Mouse (Mus musculus) liver, postnatal 0 days (tissue): ENCODE results near the gene Arglu1. TPM values are rescaled to one million over a fixed set of nuclear protein-coding genes. Genes with fewer than 3 reads are reported as not detected.

ENCODE experiments used
- ATAC-seq: fragments of 200-750 bp; cut with Nextera tagmentation; 2 replicates; pipeline ENCODE4 v1.8.0; 2017; ENCODE audit warnings: mild to moderate bottlenecking, moderate library complexity
- DNase-seq: peaks from one replicate; pipeline ENCODE4 v3.0.0-alpha.2; 2016
- H3K27ac ChIP-seq: fragments of 300-500 bp; sonication (generic); 2 replicates; pipeline ENCODE4 v1.5.1; 2014; ENCODE audit warnings: antibody characterized with exemption, moderate library complexity, mild to moderate bottlenecking, low read depth
- H3K27me3 ChIP-seq: fragments of 300-500 bp; sonication (generic); 2 replicates; pipeline ENCODE4 v1.6.1; 2014; ENCODE audit warnings: low read length, control low read depth, mixed read lengths; ENCODE audit not compliant: insufficient read depth
- H3K36me3 ChIP-seq: fragments of 300-500 bp; sonication (generic); replicated peaks from 2 replicates; pipeline ENCODE4 v1.6.1; 2014; ENCODE audit warnings: mild to moderate bottlenecking, control low read depth, low read length, moderate library complexity, mixed read lengths; ENCODE audit not compliant: insufficient read depth
- H3K4me1 ChIP-seq: fragments of 300-500 bp; sonication (generic); 2 replicates; pipeline ENCODE4 v1.6.1; 2014; ENCODE audit warnings: antibody characterized with exemption, mild to moderate bottlenecking, control low read depth; ENCODE audit not compliant: insufficient read depth
- H3K4me2 ChIP-seq: fragments of 300-500 bp; sonication (generic); 2 replicates; pipeline ENCODE4 v1.6.1; 2014; ENCODE audit warnings: low read depth, mild to moderate bottlenecking, low read length, moderate library complexity, mixed read lengths
- H3K4me3 ChIP-seq: fragments of 300-500 bp; sonication (generic); 2 replicates; pipeline ENCODE4 v1.5.1; 2014; ENCODE audit warnings: low read depth, low read length
- H3K9ac ChIP-seq: fragments of 300-500 bp; sonication (generic); replicated peaks from 2 replicates; pipeline ENCODE4 v1.6.1; 2014; ENCODE audit warnings: mild to moderate bottlenecking, moderate library complexity
- H3K9me3 ChIP-seq: fragments of 300-500 bp; sonication (generic); 2 replicates; pipeline ENCODE4 v1.6.1; 2016; ENCODE audit warnings: mild to moderate bottlenecking, control low read depth, low read length, mixed read lengths
- CTCF ChIP-seq: sonication (generic); IDR thresholded peaks from 2 replicates; pipeline ENCODE4 v1.5.1; 2016; ENCODE audit warnings: antibody characterized with exemption, low read depth
- EP300 ChIP-seq: IDR thresholded peaks from 2 replicates; pipeline ENCODE4 v1.6.1; 2016; ENCODE audit warnings: antibody characterized with exemption, low read depth, mild to moderate bottlenecking
- WGBS: fragments of 180-500 bp; shearing (Covaris S2); extraction: QIAGEN DNeasy Blood & Tissue Kit; methylation state at CpG from one replicate; pipeline ENCODE4 v1.1.7; 2014; ENCODE audit not compliant: insufficient replicate concordance; 5-methylcytosine and 5-hydroxymethylcytosine counted together
- polyA plus RNA-seq: library from polyadenylated mRNA; unstranded; fragments of >200 nt; fragmentation: Nextera tagmentation; extraction: Ambion mirVana; gene quantifications from 2 replicates; pipeline ENCODE4 v1.2.1, GENCODE M21; 2015

The Arglu1 gene
- polyA plus RNA-seq: 40.5 and 43.2 TPM in 2 replicates

DNA sequence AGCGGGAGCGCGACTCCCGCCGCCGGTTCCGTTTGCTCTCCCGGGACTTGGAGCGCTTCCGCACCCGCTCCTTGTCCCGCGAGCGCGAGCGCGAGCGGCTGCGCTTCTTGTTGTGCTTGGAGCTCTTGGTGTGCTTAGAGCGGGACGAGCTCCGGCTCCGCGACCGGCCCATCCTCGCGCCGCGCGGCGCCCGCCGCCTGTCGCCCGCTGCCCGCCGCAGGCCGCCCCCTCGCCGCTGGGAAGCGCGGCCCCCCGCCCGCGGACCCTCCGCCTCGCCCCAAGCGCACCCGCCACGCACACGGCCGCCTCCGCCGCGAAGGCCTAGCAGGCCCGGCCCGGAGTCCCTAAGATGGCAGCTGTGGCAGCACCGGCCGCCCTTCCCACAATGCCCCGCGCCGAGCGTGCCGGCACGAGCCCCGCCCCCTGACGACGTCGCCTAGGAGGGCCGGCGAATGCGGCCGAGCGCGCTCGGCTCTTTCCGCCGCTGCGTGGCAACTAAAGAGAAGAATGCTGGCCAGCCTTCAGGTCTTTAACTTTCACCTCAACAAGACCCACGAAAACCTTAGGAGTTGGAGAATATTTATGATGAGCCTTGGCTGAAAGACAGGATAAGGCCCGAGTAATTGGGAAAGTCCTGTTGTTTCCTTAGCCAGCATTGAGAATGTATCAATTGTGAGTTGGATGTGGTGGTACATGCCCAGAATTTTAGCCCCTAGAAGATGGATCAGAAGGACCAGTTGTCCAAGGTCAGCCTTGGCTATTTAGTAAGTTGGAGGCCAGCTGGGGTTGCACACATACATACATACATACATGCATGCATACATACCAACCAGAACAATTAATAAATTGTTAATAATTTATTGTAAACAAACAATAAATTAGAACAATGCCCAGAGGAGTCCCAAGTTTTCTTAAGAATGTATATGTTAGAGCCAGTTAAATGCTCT, at the start of gene Arglu1:
Gene Arglu1, minus strand, starts transcription at position 376 of the 947 bp plus-strand sequence.
- Histone ChIP-seq H3K4me3 (peak within 1 kb of the TSS; percentile 94), H3K4me2 (peak within 1 kb of the TSS; percentile 83), H3K36me3 (no peaks in the 10 kb centered on the region), H3K4me1 (peaks cover 36% of the 10 kb centered on the region), H3K27me3 (no peaks in the 10 kb centered on the region), H3K9ac (peak within 1 kb of the TSS; percentile 100), H3K9me3 (no peaks in the 10 kb centered on the region), H3K27ac (peak within 1 kb of the TSS; percentile 97)
- TF ChIP-seq EP300: no peak
- TF ChIP-seq CTCF: no peak
- peak; percentile 97 for ATAC-seq
- WGBS: under 1% methylated on average over 46 of the region's 81 CpGs
- peak; percentile 97 for DNase-seq

DNA sequence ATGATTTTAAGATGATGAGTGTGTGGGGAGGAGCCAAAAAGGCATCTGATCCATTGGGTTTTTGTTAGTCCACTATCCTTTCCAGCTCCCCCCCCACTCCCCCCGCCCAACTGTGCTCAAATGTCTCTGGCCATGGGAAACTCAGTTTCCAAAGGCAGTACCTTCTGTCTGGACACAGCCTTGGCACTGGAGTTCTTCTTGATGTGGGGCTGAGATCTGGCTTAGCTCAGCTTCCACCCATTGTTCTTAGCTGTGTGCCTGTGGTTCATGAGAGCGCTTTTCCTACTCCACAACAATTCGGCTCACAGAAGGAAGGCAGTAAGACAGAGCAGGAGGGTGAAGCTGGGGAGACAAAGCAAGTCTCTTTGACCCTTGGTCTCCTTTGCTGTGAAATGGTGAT, 47.0 kb upstream of the Arglu1 start:
- no peak overlapping the region for H3K4me2 ChIP-seq
- DNase-seq (no peak), ATAC-seq (no peak)
- TF ChIP-seq EP300 (no peak), CTCF (no peak)
- no peak overlapping the region for H3K4me3 ChIP-seq
- H3K9ac ChIP-seq: no peak overlapping the region
- WGBS: 54% methylated on average over 3 of the region's 3 CpGs
- no peaks in the 10 kb centered on the region for H3K9me3 ChIP-seq
- H3K36me3 ChIP-seq: no peaks in the 10 kb centered on the region
- H3K27me3 ChIP-seq: no peaks in the 10 kb centered on the region
- no peak overlapping the region for H3K27ac ChIP-seq
- H3K4me1 ChIP-seq: no peaks in the 10 kb centered on the region

DNA sequence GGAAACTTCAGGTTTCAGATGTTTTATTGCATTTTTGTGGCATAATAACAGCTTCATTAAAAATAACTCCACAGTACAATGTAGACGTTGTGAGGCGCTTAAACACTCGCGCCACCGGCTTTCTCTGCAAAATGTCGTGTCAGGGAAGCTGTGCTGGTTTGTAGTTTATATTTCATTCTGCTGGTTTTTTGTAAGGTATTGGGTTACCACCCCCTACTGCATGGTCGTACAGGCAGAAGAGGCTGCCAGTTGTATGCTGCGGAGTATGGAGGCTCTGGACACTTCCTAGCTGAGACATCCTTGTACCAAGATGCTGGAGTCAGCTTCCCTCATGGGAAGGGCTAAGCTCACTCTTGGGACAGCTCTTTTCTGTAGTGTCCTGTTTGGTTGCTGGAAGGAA, 46.5 kb upstream of the Arglu1 start:
- H3K4me2 ChIP-seq: no peak overlapping the region
- no peaks in the 10 kb centered on the region for H3K4me1 ChIP-seq
- ATAC-seq (no peak), DNase-seq (no peak)
- 78% methylated on average over 8 of the region's 8 CpGs for WGBS
- H3K4me3 ChIP-seq: no peak overlapping the region
- no peaks in the 10 kb centered on the region for H3K36me3 ChIP-seq
- H3K9me3 ChIP-seq: no peaks in the 10 kb centered on the region
- H3K9ac ChIP-seq: no peak overlapping the region
- TF ChIP-seq EP300: no peak
- no peaks in the 10 kb centered on the region for H3K27me3 ChIP-seq
- no peak overlapping the region for H3K27ac ChIP-seq

DNA sequence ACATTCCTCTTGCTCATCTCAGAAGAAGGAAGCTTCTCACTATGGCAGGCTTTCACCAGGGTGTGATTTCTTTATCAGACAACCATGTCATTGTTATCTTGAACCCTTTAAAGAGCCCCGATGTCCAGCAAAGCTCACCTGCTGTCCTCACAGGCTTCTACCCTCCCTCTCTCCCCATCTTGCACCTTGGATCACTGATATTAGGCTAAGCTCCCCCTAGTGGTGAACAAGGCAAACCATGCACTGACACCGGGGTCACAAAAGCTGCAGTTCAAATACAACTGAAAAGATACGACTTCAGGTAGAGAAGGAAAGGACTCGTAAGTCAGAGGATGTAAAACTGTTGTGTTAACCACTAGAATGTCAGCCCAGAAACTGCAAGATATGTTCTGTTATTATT, 43.5 kb upstream of the Arglu1 start:
- Histone ChIP-seq H3K4me2 (no peak overlapping the region), H3K36me3 (no peaks in the 10 kb centered on the region), H3K9me3 (no peaks in the 10 kb centered on the region), H3K27me3 (no peaks in the 10 kb centered on the region), H3K27ac (no peak overlapping the region), H3K9ac (no peak overlapping the region), H3K4me3 (no peak overlapping the region), H3K4me1 (no peaks in the 10 kb centered on the region)
- no peak for ATAC-seq
- WGBS: 17% methylated on average over 4 of the region's 4 CpGs
- no peak for DNase-seq
- TF ChIP-seq EP300 (no peak), CTCF (peak; percentile 82)

DNA sequence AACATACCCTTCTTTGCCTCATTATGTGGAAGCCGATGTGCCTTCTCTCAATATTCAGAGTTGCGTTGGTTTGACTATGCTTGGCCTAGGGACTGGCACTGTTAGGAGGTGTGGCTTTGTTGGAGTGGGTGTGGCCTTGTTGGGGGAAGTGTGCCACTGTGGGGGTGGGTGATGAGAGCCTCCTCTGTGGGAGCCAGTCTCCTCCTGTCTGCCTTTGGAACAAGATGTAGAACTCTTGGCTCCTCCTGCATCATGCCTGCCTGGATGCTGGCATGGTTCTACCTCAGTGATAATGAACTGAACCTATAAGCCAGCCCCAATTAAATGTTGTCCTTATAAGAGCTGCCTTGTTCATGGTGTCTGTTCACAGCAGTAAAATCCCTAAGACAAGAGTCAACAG, 38.3 kb upstream of the Arglu1 start:
- Histone ChIP-seq H3K4me3 (no peak overlapping the region), H3K9ac (no peak overlapping the region), H3K9me3 (no peaks in the 10 kb centered on the region), H3K27ac (no peak overlapping the region), H3K36me3 (no peaks in the 10 kb centered on the region), H3K4me2 (no peak overlapping the region), H3K27me3 (no peaks in the 10 kb centered on the region), H3K4me1 (no peaks in the 10 kb centered on the region)
- 84% methylated on average over 2 of the region's 2 CpGs for WGBS
- no peak for ATAC-seq
- DNase-seq: no peak
- TF ChIP-seq EP300 (no peak), CTCF (no peak)

DNA sequence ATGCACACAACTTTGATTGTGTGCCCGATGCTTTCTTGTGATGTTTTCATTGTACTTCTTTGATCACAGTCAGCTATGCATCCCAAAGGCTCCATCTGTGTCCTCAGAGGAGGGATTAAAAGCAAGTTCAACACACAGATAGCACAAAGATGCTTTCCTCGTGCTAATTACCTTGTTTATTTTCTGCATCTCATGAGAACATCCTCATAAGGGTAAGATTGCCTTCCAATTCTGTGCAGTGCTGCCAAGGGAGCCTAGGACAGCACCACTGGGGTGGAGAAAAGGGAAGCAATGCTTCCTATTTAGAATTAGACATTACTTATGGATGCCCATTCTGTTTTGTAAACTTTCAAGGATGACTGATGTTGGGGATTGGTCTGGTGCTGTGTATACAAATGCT, 36.2 kb upstream of the Arglu1 start:
- no peak overlapping the region for H3K27ac ChIP-seq
- ATAC-seq (no peak), DNase-seq (no peak)
- H3K4me3 ChIP-seq: no peak overlapping the region
- H3K27me3 ChIP-seq: no peaks in the 10 kb centered on the region
- H3K9ac ChIP-seq: no peak overlapping the region
- no peak overlapping the region for H3K4me2 ChIP-seq
- no peaks in the 10 kb centered on the region for H3K36me3 ChIP-seq
- no peaks in the 10 kb centered on the region for H3K9me3 ChIP-seq
- TF ChIP-seq EP300: no peak
- TF ChIP-seq CTCF: no peak
- H3K4me1 ChIP-seq: no peaks in the 10 kb centered on the region
- 53% methylated on average over 2 of the region's 2 CpGs for WGBS
